Mouse (Mus musculus): Measurements from ENCODE around the gene Olfr12.

Olfr12 gene

DNA sequence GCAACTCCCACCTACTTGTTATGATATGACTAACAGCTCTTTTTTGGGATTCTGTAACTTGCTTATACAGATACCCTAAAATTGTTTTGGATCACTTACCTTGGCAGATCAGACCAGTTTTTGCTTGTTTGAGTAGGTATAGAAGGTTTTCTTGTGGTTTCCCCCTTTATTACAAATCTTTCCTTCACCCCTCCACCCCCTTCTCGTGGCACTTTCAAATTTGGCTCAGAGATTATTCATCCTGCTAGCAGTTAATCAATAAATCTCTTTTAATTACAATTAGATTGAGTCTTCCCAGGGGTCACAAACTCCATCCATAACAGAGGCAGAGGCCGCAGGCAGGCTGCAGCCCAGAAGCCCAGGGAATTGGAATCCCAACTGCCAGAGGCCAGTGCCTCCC lies at the start of gene Olfr12:
TSS of gene Olfr12 (plus strand) at position 301 of the 400 bp plus-strand sequence.
- DNase-seq (ENCODE audit: low spot score) = no peak

DNA sequence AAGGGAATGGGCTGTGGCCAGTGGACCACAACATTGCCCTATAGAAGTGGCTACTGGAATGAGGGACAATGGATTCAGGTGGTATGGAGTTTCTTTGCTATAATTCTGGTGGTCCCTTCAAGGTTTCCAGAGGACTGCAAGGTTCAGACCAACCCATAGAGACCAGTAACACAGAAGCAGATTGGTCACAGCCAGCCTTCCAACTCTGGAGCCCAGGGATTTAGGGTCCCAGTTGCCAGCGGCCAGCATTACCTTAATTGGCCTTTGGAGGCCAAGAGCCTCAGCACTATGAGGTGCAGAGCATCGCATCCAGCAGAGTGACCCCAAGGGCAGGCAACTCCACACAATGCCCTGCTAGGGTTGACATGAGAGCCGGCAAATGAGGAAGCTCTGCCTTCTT lies 46.6 kb upstream of the Olfr12 start, which contains the start of gene Olfr1413:
TSS of gene Olfr1413 (plus strand) at position 301 of the 400 bp plus-strand sequence.
- no peak for DNase-seq (ENCODE audit: low spot score)

DNA sequence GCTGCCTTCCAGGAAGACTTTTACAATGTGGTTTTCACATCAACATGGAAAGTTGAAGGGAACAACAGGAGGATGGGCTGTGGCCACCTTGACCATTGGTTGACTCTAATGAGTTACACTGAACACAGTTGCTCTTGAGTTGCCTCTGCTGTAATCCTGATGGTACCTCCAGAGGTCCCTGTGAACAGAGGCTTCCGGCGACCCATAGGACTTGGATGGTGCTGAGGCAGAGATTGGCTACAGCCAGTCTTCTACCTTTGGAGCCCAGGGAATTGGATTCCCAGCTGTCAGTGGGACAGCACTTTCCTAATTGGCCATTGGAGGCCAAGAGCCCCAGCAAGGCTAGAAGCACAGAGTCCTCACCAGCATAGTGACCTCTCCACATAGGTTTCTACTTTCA lies 32.1 kb upstream of the Olfr12 start, which contains the start of gene Olfr1412:
TSS of gene Olfr1412 (plus strand) at position 301 of the 400 bp plus-strand sequence.
- no peak for DNase-seq (ENCODE audit: low spot score)

DNA sequence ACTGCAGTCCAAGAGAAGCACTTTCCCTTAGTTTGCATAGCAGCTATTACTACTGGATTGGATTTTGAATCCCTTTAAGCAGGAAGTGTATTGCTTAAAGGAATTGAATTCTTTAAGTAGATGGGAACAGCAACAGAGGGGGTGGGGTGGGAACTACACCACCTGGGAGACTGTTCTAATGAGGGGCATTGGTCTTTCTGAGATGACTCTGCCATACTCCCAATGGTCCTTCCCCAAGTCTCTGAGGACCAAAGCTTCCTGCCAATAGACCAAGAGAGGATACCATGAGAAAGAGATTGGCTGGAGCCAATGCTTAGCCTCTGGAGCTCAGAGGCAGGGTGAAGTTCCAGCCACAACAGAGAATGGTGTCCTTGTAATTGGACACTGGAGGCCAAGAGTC lies 23.5 kb upstream of the Olfr12 start, which contains the start of gene Olfr1411:
TSS of gene Olfr1411 (plus strand) at position 301 of the 400 bp plus-strand sequence.
- no peak for DNase-seq (ENCODE audit: low spot score)

DNA sequence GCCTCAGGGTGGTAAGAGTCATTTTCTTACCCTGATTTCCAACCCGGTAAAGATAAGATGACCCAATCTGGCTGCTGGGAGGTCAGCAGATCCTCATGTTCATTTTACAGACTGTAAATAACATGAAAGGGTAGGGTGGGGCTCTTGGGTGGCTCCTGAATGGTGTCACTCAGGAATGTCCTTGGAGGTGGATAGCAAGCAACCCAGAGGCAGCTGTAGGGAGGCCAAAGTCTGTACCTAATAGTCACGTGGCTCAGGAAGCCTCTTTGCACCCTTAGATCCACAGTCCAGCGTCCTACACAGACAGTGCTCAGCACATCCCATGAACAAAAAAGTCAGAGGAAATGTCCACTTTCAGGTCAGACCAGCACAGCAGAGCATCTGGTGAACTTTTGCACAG lies 21.6 kb upstream of the Olfr12 start:
- DNase-seq (ENCODE audit: low spot score) = no peak

DNA sequence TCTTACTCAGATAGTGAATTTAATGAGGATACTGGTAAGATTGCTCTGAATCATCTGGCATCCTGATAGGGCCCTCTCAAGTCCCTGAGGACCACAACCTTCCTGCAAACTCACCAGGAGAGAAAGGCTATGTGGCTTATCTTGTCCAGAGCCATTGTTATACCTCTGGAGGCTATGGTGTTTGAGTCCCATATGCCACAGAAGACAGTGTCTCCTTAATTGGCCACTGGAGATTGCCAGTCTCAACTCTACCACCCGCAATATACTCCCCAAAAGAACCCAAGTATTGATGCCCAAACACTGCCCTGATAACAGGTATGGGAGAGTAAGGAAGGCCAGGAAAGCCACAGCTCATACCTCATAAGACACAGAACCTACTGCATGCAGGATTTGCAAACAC lies 12.1 kb upstream of the Olfr12 start, which contains the start of gene Olfr1410:
TSS of gene Olfr1410 (plus strand) at position 301 of the 400 bp plus-strand sequence.
- no peak for DNase-seq (ENCODE audit: low spot score)

DNA sequence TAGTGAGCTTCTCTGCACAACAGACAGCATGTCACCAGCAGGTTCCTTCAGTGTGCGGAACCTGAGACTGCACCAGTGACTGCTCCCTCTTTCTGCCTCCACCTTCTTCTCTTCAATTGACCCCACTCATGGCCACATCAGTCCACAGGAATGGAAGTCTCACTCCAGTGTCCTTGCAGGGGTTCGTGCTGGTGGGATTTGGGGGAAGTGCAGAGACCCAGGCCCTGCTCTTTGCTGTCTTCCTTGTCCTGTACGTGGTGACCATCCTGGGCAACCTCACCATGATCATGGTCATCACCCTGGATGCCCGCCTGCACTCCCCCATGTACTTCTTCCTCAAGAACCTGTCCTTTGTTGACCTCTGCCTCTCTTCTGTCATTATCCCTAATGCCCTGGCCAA lies 9.9 kb upstream of the Olfr12 start:
- no peak for DNase-seq (ENCODE audit: low spot score)

DNA sequence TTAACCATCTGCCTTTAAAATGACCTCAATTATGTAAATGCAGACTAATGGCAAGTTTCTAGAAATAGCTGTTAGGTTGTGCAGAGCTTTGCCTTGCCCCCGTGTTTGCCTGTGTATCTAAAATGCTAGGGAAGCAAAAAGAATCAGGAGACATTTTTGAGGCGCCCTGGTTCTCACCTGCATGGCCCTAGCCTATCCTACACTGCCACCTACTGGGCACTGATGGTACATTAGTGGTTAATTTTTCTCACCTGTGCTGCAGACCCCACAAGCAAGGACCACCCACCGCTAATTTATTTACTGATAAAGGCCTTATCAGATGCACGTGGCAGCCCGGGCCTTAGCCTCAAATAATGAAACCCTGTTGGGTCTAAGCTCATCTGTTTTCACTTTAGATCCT lies 6.6 kb upstream of the Olfr12 start:
- peak; percentile 56 for DNase-seq (ENCODE audit: low spot score)

DNA sequence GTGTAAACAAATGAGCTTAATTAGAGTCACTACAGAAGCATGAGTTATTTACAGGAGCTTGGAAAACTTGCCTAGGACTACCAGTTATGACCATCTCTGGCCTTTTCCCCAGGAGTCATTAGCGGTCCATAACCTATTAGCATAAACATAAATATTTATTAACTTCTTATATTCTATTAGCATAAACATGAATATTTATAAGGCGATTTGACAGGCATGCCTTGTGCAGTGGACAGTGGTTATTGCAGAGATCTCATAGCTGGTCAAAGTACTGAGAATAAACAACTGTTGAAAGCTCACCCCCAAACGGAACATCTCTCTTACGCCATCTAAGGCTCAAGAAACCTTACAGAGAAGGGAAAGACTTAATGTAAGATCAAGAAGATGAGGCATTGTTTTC lies 4.4 kb upstream of the Olfr12 start:
- no peak for DNase-seq (ENCODE audit: low spot score)

DNA sequence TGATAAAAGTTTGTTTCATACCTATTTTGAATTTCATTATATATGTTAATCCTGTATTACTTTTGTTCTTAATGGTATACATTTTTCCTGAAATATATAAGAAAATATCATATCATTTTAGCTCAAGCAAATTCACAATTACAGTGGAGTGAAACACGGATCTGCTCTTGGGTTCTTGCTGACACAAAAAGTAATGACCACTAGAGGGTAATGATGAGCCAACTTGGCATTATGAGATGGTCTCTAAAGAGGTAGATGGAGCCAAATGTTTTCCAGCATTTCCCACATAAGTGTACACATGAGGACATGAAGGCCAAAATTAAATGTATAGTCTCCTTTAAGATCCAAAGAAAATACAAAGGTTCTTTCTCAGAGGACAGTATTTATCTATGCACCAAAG lies 3.1 kb upstream of the Olfr12 start:
- DNase-seq (ENCODE audit: low spot score) = no peak

DNA sequence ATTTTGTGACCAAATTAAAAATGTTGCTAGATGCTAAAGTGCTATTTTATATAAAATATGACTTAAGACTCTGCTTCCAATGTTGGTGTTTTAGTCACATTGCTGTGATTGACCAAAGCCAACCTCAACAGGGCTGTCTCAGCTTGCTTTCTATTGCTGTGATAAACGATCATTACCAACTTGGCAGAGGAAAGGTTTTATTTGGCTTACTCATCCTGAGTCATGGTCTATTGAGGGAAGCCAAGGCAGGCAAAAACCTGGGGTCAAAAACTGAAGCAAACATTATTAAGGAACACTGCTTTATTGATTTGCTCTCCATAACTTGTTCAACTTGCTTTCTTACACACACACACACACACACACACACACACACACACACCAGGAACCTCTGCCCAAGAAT lies 1.5 kb upstream of the Olfr12 start:
- DNase-seq (ENCODE audit: low spot score) = no peak

DNA sequence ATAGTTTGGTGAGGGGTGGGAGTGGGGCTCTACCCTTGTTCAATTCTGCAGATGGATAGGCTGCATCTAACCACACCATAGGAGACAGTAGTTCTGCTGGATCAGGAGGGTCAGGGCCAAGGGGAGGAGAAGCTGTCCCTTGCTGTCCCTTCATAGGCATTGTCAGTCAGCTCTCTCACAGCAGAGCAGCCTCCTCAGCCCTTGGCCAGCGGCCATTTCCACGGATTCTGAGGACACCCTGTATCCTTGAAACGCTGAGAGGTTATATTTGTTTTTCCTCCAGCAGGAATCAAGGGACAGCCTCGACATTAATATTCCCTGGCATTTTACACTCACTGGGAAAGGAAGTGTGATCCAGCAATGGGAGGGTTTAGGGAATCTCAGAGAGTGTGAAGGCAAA lies 772 bp downstream of the Olfr12 start:
- no peak for DNase-seq (ENCODE audit: low spot score)

DNA sequence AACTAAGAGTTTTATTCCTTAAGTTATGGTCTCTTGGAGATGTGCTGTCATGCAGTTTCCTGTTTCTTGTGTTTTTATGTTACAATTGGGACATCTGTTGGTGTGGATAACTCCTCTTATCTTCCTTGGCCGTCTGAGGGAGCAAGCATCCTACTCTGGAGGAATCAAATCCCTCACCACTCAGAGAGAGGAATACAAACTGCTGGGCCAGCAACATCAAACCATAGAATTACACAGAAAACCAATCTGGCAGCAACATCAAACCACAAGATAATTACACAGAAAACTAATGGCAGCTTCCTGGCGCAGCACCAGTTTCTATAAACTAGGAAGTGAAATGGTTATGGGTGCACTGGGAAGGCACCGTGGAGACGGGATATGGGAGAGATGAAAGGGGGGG lies 10.6 kb downstream of the Olfr12 start:
- no peak for DNase-seq (ENCODE audit: low spot score)

DNA sequence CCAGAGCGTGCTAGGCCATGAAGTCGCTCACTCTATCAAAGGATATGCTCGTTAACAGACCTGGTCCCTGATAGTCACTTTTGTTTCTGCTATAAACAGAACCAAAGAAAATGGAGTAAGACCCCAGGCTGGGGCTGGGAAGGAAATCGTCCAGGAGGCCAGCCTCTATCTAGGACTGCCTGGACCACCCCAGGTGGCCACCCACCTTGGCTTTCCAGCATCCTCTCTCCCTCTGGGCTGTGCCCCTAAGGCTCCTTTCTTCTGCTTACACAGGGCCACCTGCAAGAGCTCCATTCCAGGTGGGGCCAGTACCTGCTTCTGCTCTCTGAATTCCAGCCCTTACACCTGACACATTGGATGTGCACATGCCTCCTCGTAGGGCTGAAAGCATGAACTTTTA lies 14.6 kb downstream of the Olfr12 start:
- DNase-seq (ENCODE audit: low spot score) = no peak

DNA sequence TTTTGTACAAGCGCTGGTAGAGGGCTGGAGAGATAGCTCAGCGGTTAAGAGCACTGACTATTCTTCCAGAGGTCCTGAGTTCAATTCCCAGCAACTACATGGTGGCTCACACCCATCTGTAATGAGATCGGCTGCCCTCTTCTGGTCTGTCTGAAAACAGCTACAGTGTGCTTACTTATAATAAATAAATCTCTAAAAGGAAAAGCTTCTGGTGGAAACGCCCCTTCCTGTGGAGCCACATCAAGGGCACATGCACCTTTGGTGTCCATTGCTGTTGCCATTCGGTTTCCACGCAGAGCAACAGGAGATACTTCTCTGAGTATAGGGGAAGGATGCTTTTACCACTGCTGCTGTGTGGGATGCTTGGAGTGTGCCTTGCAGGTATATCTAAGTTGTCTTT lies 15.4 kb downstream of the Olfr12 start:
- DNase-seq (ENCODE audit: low spot score) = no peak

DNA sequence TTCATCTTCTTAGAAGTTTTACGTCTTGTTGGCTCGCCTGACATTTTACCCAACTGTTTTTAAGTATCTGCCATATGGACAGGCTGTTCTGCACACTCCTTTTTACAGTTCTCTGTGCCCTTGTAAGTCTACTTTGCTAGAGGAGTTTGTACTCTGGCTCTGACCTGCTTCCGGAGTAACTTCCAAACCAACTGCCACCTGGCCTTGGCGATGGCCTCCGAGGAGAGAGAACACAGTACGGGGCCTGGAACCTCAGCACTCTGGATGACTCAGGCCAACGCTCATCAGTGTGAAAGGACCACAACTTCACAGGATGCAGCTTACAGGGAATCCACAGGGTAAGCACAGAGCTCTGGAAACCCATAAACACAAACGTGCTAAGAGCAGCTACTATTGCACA lies 16.1 kb downstream of the Olfr12 start:
- DNase-seq (ENCODE audit: low spot score) = no peak

DNA sequence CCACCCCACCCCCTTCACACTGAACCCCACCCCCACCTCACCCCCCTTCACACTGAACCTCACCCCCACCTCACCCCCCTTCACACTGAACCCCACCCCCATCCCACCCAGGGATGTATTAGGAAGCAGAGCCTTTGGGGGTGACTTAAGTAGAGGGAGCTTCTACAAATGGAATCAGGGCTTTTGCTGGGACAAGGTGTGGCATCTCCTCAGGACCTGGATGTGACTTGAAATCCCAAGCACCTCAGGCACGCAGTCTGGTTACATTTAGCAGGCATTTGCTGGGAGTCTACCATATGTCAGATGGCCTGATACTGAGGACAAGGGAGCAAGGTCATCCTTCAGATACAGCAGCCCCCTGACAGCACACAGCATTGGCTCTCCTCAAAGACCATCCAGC lies 17.0 kb downstream of the Olfr12 start:
- DNase-seq (ENCODE audit: low spot score) = no peak

DNA sequence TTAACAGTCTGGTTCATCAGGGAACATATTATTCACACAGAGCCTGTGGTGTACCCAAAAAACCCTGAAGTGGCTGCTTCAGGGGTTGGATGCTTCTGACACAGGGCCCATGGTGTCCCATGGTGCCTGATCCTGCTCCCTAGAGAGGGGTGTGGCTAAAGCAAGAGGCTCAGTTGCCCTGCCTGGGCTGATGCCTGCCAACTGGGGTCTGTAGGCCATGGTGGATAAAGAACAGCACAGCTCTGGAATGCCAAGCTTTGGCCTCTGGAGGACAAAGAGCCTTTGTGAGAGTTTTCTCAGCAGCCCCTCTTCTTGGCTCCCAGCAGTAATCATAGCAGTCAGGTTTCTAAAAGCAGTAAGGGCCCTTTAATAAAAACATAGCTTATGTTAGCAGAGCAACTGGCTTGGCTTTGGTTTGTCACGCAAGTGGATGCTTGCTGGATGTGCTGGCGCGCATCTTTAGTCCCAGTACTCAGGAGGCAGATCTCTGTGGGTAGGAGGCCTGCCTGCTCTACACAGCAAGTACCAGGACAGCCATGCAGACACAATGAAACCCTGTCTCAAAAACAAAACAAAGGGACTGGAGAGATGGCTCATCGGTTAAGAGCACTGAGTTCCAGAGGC lies 17.5 kb downstream of the Olfr12 start:
- no peak for DNase-seq (ENCODE audit: low spot score)

DNA sequence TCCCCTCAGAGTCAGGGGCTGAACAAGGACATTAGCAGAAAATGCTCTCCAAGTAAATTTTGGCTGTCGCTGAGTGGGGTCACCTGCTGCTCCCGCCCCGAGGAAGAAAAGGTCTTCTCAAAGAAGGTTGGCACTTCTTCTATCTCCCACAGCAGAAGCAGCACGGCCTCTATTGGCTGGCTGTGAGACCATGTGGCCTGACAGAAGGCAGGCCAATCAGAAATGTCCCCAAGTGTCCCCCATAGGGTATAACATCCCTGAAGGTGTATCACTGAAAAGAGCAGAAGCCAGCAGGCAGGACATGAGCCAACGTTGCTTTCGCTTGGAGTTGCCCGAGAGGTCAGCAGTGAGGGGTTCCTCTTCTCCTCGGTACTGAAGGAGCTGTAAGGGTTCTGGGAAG lies 18.4 kb downstream of the Olfr12 start:
- DNase-seq (ENCODE audit: low spot score) = no peak

DNA sequence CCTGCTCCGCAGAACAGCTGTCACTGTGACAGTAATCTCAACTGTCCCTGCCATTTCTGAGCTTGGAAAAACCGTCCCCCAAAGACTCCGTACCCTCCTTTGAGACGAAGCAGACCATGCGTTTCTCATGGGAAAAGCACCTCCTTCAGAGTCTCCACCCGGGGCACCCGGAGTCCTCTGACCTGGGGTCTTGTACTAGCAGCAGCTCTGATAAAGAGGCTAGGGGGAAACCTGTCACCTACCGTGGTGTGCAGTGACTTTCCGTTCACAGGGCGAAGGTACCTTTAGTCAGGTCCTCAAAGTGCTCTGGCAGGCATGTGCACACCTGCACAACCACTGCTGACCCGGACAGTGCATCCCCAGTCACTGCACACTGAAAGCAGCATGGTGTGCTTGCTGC lies 19.1 kb downstream of the Olfr12 start:
- DNase-seq (ENCODE audit: low spot score) = no peak

DNA sequence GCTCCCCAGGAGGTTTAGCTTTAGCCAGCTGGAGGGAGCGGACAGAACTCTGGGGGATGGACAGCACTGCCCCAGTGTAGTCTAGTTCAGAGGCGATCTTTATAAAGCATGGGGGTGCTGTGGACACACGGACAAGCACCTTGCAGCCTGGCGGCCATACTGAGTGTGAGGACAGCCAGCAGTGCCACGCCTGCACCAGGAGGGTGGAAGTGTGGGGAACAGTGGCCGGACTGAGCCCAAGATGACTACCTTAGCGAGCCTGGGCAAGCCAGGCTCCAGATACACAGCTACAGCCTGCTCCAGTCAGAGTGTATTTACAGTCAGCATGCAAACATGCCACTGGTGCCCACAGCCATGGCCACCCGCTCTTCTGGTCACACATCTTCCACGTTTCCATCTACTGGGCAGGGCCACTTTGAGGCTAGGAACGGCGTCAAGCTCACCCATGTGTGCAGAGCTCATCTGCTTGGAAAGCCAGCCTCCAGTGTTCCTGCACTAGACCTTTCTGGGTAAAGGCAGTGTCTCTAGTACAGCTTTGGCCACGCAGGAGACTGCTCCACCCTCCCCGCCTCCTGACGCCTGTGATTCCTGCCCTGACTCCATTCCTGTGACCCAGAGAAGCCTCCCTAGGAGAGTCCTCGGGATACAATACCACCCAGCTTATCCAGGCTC lies 20.0 kb downstream of the Olfr12 start:
- DNase-seq (ENCODE audit: low spot score) = no peak

DNA sequence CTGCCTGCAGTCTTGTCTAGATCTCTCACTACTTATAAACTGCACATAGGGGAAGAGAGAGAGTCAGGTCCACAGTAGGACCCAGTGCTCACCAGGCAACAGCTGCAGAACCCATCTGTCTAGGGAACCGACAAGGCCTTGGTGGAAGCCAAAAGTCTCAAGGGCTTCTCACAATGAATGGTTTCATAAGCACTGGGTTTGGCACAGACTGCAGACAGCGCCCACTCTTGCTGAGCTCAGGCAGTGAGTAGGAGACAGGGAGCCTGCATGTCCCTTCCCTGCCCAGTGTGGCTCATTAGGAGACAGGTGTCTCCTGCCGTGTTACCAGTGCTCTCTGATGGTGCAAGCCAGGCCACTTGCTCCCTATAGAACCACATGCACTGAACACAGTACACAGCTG lies 20.6 kb downstream of the Olfr12 start:
- DNase-seq (ENCODE audit: low spot score) = no peak

DNA sequence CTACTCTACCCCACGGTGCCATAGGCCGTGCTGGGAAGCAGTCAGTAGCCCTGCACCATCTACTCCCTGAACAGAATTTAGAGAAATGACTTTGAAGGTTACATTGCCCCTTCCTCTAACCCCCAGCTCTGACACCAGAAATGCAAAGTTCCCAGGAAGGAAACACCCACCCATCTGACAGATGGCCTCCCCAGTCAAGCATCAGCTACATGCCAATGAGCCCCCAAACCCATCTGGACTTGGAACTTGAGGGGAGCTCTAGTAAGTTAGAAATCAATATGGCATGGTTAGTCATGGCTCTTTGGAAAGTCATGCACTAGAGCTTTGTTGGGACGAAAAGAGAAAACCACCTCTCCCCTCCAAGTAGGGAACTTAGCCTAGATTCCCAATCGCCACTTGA lies 21.1 kb downstream of the Olfr12 start:
- no peak for DNase-seq (ENCODE audit: low spot score)

DNA sequence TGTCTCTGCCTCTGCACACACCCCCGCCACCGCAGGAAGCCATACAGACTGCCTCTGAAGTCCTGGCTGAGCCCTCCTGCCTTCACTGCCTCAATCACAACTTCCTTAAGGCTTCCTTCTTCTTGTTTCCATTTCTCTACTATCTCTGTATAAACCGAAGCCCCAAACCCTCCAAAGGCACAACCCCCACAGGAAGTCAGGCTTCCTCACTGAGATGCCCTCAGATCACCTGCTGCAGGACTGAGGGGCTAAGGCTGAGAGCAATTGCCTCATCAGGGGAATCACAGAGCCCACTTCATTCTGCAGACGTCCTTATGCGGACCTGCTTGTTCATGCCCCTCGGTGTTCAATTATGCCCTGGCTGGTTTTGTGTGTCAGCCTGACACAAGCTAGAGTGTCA lies 22.8 kb downstream of the Olfr12 start:
- no peak for DNase-seq (ENCODE audit: low spot score)
